Mouse (Mus musculus) megakaryocyte, embryonic 14.5 days (primary cell): ENCODE measurements around the gene Gfod1. TPM values are rescaled to one million over a fixed set of nuclear protein-coding genes. Genes with fewer than 3 reads are reported as not detected.

ENCODE experiments used
- H3K27me3 ChIP-seq: replicated peaks from 2 replicates; pipeline ENCODE3; 2012; ENCODE audit warnings: inconsistent platforms
- H3K36me3 ChIP-seq: replicated peaks from 2 replicates; pipeline ENCODE3; 2012; ENCODE audit warnings: low read length, inconsistent platforms, mixed read lengths
- H3K4me1 ChIP-seq: 2 replicates; pipeline ENCODE4 v1.6.1; 2012; ENCODE audit warnings: inconsistent platforms
- H3K4me3 ChIP-seq: replicated peaks from 2 replicates; pipeline ENCODE3; 2012; ENCODE audit warnings: moderate library complexity, mild to moderate bottlenecking, inconsistent platforms
- H3K9me3 ChIP-seq: 2 replicates; pipeline ENCODE4 v1.6.1; 2012; ENCODE audit warnings: inconsistent platforms
- FLI1 ChIP-seq: IDR thresholded peaks from 2 replicates; pipeline ENCODE4 v1.6.1; 2012; ENCODE audit warnings: low read length, inconsistent platforms, mixed read lengths
- GATA1 ChIP-seq: IDR thresholded peaks from 3 replicates; pipeline ENCODE4 v1.6.1; 2012; ENCODE audit warnings: mixed read lengths, low read length, inconsistent platforms, borderline replicate concordance
- polyA plus RNA-seq: library from polyadenylated mRNA; stranded (reverse); fragments of >175 nt; gene quantifications from 2 replicates; pipeline ENCODE4 v1.2.3, GENCODE M21; 2012; ENCODE audit warnings: low replicate concordance; ENCODE audit not compliant: insufficient read depth

Gene Gfod1
- polyA plus RNA-seq, 1 experiment, result 5.5 TPM

DNA sequence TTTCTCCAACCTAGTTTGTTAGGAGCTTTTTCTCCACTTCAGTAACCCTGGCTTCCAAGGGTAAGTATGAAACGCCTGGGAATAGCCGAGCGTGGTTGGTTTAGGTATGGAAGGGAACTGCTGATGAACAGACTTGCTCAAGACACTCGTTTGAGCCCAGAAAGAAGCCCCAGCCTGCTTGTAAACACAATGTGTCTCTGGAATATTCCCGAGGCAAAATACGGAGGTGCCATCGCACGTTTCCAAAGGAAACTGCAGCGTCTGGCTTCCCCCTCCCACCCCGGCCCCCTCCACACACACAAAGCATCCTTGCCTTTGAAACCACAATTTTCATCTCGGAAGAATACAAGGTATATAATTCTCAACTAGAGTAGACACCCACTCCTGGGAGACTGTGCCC lies 1.7 kb downstream of the Gfod1 start:
- Histone ChIP-seq H3K4me3 (peak overlapping the region; percentile 94), H3K4me1 (peaks cover 73% of the 10 kb centered on the region), H3K27me3 (no peaks in the 10 kb centered on the region), H3K36me3 (peaks cover 41% of the 10 kb centered on the region), H3K9me3 (no peaks in the 10 kb centered on the region)
- TF ChIP-seq GATA1 (no peak), FLI1 (no peak)

DNA sequence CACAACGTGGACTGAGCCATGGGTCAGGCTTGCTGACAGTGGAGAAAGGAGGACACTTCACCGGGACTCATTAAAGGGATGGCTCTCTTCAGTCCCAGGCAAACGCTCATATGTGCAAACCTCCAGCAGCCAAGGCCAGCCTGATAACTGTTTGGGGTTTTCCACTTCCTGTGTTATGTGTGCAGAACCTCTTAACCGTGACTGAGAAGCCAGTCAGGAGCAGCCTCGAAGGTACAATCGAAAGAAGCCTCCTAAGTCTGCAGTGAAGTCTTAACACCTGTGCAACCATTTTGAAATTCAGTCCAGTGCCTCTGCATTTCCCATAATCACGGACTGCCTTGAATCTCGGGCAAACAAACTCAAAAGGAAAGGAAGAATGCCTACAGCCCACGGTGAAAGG lies 3.1 kb downstream of the Gfod1 start:
- no peaks in the 10 kb centered on the region for H3K27me3 ChIP-seq

DNA sequence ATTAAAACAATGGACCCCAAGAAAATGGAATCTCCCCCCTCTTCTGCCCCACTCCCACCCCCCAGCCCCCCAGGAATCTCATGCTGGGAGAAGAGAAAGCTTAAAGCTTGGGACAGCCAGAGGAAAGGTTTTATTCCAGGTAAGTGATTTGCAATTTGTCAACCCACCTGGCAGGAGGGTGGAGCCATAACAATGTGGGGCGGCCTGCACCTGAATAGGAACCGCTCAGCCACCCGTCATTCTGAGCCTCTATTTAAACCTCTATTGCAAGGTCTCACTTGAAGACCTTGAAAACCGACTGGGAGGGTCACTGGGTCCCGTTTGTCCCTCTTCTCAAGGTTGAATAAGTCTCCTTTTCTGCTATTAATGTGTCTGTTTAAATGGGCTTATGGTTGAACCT lies 3.6 kb downstream of the Gfod1 start:
- H3K4me3 ChIP-seq, result peak overlapping the region; percentile 94
- no peaks in the 10 kb centered on the region for H3K9me3 ChIP-seq
- H3K36me3 ChIP-seq, result peaks cover 58% of the 10 kb centered on the region
- TF ChIP-seq FLI1 (no peak), GATA1 (no peak)
- H3K27me3 ChIP-seq, result no peaks in the 10 kb centered on the region
- peaks cover 75% of the 10 kb centered on the region for H3K4me1 ChIP-seq

More for the DNA sequence above, 3.1 kb downstream of the Gfod1 start:
- peak overlapping the region; percentile 94 for H3K4me3 ChIP-seq
- TF ChIP-seq FLI1, result no peak
- no peak; the same call in 2 of the 3 replicates for TF ChIP-seq GATA1
- no peaks in the 10 kb centered on the region for H3K9me3 ChIP-seq
- H3K4me1 ChIP-seq, result peaks cover 73% of the 10 kb centered on the region
- peaks cover 53% of the 10 kb centered on the region for H3K36me3 ChIP-seq

DNA sequence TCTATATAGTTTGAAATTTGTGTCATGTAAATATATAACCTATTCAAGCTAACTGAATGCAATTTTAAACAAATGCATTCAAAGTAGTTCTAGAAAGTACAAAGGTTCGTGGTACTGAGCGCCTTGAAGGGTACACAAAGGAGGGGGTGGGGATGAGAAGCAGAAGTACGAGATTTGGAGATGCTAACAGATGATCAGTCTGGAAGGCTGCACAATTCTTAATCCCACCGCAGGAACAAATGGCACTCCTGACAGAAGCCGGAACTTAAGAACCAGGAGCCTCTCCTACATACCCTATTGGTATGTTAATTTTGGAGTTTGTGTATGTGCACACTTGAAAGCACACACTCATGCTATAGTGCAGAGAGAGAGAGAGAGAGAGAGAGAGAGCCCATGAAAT lies 4.8 kb downstream of the Gfod1 start:
- Histone ChIP-seq H3K36me3 (peaks cover 69% of the 10 kb centered on the region), H3K9me3 (peaks cover 2% of the 10 kb centered on the region; the same call in 1 of the 2 replicates), H3K4me1 (peaks cover 75% of the 10 kb centered on the region), H3K27me3 (no peaks in the 10 kb centered on the region), H3K4me3 (peak overlapping the region; percentile 94)
- TF ChIP-seq GATA1 (no peak), FLI1 (no peak)

DNA sequence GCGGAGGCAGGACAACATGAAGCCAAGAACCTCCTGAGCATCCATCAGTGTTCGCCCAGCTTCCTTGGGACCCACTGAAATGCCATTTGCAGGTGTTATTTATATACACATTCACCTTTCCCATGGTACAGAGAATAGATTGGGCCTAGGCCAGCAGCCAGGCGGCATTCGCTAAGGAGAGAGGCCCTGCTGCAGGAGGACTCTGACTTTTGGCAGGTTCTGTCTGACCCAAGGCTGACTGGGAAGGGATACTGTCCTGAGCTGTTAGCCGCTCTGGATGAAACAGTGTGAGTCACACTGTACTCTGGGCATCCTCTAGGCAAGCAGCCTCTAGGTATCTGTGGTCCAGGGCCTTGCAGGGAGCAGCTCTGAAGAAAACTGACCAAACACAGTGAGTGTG lies 6.4 kb downstream of the Gfod1 start:
- peaks cover 85% of the 10 kb centered on the region for H3K36me3 ChIP-seq
- H3K4me1 ChIP-seq, result peaks cover 88% of the 10 kb centered on the region
- H3K27me3 ChIP-seq, result no peaks in the 10 kb centered on the region
- TF ChIP-seq FLI1, result no peak
- no peak for TF ChIP-seq GATA1
- H3K9me3 ChIP-seq, result peaks cover 9% of the 10 kb centered on the region
- H3K4me3 ChIP-seq, result peak overlapping the region; percentile 40

DNA sequence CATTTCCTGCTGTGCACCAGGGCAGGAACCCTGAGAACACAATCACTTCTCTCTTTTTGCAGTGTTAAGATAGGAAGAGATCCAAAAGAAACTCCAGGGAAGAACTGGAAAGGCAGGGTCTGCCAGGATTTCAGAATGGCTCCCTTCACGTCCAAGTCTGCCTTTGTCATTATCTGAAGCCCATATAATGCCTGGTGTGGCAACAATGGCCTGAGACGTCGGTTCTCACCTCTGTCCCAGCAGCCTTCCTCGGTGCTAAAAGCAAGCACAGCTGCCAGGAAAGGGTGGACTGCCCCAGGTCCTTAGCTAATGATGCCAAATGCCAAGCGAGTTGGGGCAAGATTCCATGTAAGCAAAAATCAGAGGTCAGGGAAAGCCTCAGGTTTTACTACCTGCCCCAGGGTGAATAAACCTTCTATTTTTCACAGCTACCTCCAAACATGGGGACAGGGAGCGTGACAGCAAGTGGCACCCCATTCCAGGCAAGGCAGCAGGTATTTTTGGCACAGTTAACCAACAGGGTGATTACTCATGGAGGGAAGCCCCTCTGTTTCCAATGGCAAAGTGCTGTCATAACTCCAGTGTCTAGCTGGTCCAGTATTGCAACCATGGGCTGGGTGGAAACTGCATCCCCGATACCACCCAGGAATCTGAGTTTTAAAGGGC lies 7.7 kb downstream of the Gfod1 start:
- H3K4me3 ChIP-seq, result peak overlapping the region; percentile 3
- peaks cover 93% of the 10 kb centered on the region for H3K36me3 ChIP-seq
- no peaks in the 10 kb centered on the region for H3K27me3 ChIP-seq
- H3K9me3 ChIP-seq, result peaks cover 9% of the 10 kb centered on the region
- no peak for TF ChIP-seq FLI1
- TF ChIP-seq GATA1, result no peak
- peaks cover 84% of the 10 kb centered on the region for H3K4me1 ChIP-seq

DNA sequence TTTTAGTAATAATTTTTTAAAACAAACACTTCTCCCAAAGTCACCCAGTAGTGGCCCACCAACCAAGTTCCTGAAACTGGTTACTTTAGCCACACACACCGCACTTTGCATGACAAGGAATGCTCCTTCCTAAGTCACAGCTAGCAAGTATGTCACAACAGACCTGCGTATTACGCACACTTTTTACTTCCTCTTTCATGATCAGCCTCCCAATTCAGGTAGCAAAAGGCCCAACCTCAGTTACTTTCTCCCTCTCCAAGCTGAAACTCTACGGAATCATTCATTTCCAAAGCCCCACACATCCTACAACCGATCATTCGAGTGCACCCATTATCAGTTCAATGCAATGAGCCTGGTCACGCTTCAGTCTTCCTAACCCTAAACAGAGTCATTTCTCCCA lies 8.3 kb downstream of the Gfod1 start:
- peaks cover 84% of the 10 kb centered on the region for H3K4me1 ChIP-seq
- H3K36me3 ChIP-seq, result peaks cover 96% of the 10 kb centered on the region
- no peaks in the 10 kb centered on the region for H3K27me3 ChIP-seq
- TF ChIP-seq GATA1 (no peak), FLI1 (no peak)
- H3K4me3 ChIP-seq, result peak overlapping the region; percentile 46
- peaks cover 9% of the 10 kb centered on the region for H3K9me3 ChIP-seq

DNA sequence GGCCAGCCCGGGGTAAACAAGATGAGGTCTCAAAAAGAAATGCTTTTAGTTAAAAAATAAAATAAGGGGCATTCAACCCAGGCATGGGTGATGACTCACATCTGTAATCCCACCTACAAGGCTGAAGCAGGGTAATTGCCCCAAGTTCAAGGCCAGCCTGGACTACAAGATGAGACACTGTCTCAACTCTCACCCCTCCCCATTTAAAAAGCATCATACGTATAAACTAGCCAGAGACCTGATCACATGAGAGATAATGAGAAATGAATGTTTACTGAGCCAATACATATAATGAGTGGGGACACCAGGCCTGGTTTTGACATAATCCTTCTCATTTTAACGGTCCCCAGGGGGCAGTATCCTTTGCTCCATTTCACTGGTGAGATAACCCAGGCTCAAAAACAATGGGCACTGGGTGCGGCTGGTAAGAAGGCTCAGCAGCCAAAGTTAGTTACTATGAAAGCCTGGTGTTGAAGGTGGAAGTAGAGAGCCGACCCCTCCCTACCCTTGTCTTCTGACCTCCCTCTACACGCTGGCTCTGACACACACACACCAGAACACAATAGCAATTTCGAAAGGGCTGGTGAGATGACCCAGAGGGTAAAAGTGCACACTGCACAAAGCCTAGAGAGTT lies 8.9 kb downstream of the Gfod1 start:
- Histone ChIP-seq H3K27me3 (no peaks in the 10 kb centered on the region), H3K4me3 (peak overlapping the region; percentile 18), H3K36me3 (peaks cover 96% of the 10 kb centered on the region), H3K9me3 (peaks cover 9% of the 10 kb centered on the region), H3K4me1 (peaks cover 84% of the 10 kb centered on the region)
- TF ChIP-seq FLI1 (no peak), GATA1 (no peak)

DNA sequence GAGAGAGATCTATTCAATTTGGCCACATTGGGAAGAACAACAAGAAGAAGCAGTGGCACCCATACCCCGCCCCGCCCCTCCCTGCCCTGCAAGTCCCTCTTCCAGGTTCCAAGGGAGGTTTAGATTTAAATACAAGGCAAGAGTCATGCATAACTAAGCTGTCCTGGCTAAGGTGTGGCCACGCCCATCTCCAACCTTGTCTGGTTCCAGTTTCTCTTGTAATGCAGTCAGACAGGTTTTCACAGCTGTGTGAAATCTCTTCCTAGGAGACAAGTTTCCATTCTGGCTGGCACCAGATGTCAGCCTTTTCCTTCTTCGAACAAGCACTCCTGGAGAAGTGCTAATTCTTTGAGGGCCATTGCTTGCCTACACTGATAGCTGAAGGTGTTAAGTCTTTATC lies 11.1 kb downstream of the Gfod1 start:
- Histone ChIP-seq H3K4me1 (peaks cover 85% of the 10 kb centered on the region), H3K9me3 (peaks cover 9% of the 10 kb centered on the region), H3K4me3 (no peak overlapping the region), H3K36me3 (peaks cover 96% of the 10 kb centered on the region), H3K27me3 (no peaks in the 10 kb centered on the region)
- TF ChIP-seq FLI1 (no peak), GATA1 (no peak)

DNA sequence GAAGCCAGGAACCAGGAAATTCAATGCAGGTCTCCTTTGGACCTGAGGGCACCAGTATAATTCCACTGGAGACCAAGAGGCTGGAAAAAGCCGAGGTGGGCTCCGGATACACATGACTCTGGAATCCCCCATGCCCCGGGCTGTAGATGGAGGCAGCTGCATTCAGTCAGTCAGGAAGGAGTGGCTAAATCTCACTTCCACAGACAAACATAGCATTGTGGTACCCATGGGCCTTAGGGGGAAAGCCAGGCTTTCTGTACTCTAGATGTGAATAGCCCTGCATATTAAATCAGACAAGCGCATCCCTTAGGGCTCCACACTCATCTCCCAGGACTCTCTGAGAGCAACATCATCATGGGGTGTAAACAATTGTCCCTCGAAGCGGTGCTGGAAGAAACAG lies 14.9 kb downstream of the Gfod1 start:
- no peak for TF ChIP-seq FLI1
- no peak for TF ChIP-seq GATA1
- Histone ChIP-seq H3K4me1 (peaks cover 74% of the 10 kb centered on the region), H3K36me3 (peaks cover 93% of the 10 kb centered on the region), H3K4me3 (no peak overlapping the region), H3K9me3 (peaks cover 6% of the 10 kb centered on the region), H3K27me3 (no peaks in the 10 kb centered on the region)
